Mouse (Mus musculus) midbrain, postnatal 0 days (tissue): ENCODE results near the gene Prtn3. TPM values are rescaled to one million over a fixed set of nuclear protein-coding genes. Genes with fewer than 3 reads are reported as not detected.

Experiments
- ATAC-seq: fragments of 200-750 bp; cut with Nextera tagmentation; 2 replicates; pipeline ENCODE4 v1.8.0; 2017; ENCODE audit warnings: moderate number of reproducible peaks, mild to moderate bottlenecking, moderate TSS enrichment, moderate library complexity; ENCODE audit not compliant: low FRiP score
- DNase-seq: peaks from one replicate; pipeline ENCODE4 v3.0.0-alpha.2; 2015; ENCODE audit warnings: low spot score
- H3K27ac ChIP-seq: fragments of 300-500 bp; sonication (generic); 2 replicates; pipeline ENCODE4 v1.5.1; 2014; ENCODE audit warnings: low read depth, mild to moderate bottlenecking, low read length, mixed read lengths
- H3K27me3 ChIP-seq: fragments of 300-500 bp; sonication (generic); 2 replicates; pipeline ENCODE4 v1.6.1; 2014; ENCODE audit warnings: low read length, control low read depth, mixed read lengths; ENCODE audit not compliant: insufficient read depth
- H3K36me3 ChIP-seq: fragments of 300-500 bp; sonication (generic); 2 replicates; pipeline ENCODE4 v1.6.1; 2014; ENCODE audit warnings: low read length, control low read depth, mixed read lengths; ENCODE audit not compliant: insufficient read depth
- H3K4me1 ChIP-seq: fragments of 300-500 bp; sonication (generic); 2 replicates; pipeline ENCODE4 v1.6.1; 2014; ENCODE audit warnings: mild to moderate bottlenecking, control low read depth, antibody characterized with exemption, low read length, mixed read lengths; ENCODE audit not compliant: insufficient read depth
- H3K4me2 ChIP-seq: fragments of 300-500 bp; sonication (generic); 2 replicates; pipeline ENCODE4 v1.6.1; 2014; ENCODE audit warnings: low read depth, mild to moderate bottlenecking, low read length, mixed read lengths; ENCODE audit not compliant: poor library complexity, severe bottlenecking
- H3K4me3 ChIP-seq: fragments of 300-500 bp; sonication (generic); 2 replicates; pipeline ENCODE4 v1.5.1; 2014; ENCODE audit warnings: low read depth, mild to moderate bottlenecking, low read length, moderate library complexity
- H3K9ac ChIP-seq: fragments of 300-500 bp; sonication (generic); replicated peaks from 2 replicates; pipeline ENCODE4 v1.6.1; 2014; ENCODE audit warnings: mild to moderate bottlenecking, low read length, moderate library complexity, mixed read lengths; ENCODE audit not compliant: poor library complexity, severe bottlenecking
- H3K9me3 ChIP-seq: fragments of 300-500 bp; sonication (generic); 2 replicates; pipeline ENCODE4 v1.6.1; 2016; ENCODE audit warnings: low read length, control low read depth
- CTCF ChIP-seq: IDR thresholded peaks from 2 replicates; pipeline ENCODE4 v1.5.1; 2016; ENCODE audit warnings: antibody characterized with exemption, mild to moderate bottlenecking
- WGBS: fragments of 180-500 bp; shearing (Covaris S2); extraction: QIAGEN DNeasy Blood & Tissue Kit; methylation state at CpG from one replicate; pipeline ENCODE4 v1.1.7; 2014; 5-methylcytosine and 5-hydroxymethylcytosine counted together
- polyA plus RNA-seq: library from polyadenylated mRNA; unstranded; fragments of >200 nt; fragmentation: Nextera tagmentation; extraction: Ambion mirVana; gene quantifications from 2 replicates; pipeline ENCODE4 v1.2.1, GENCODE M21; 2015
- total RNA-seq: library from RNA; depleted of rRNA; stranded (reverse); fragments of >200 nt; gene quantifications from 2 replicates; pipeline ENCODE4 v1.2.3, GENCODE M21; 2014

Gene Prtn3
- total and polyA plus RNA-seq, 2 experiments from 2014 or later: 7.5 to 11.7 TPM

GRCm38 (mm10) chr10:79861230-79862048 lies 12.8 kb upstream of the Prtn3 start:
- H3K4me2 ChIP-seq: no peak overlapping the region
- no peak overlapping the region for H3K4me3 ChIP-seq
- H3K9me3 ChIP-seq: no peaks in the 10 kb centered on the region
- no peak overlapping the region for H3K9ac ChIP-seq
- DNase-seq (no peak), ATAC-seq (no peak)
- H3K36me3 ChIP-seq: peaks cover 58% of the 10 kb centered on the region
- H3K27me3 ChIP-seq: no peaks in the 10 kb centered on the region
- peaks cover 14% of the 10 kb centered on the region for H3K4me1 ChIP-seq
- no peak for TF ChIP-seq CTCF
- H3K27ac ChIP-seq: no peak overlapping the region
- 80% methylated on average over 25 of the region's 25 CpGs for WGBS

- Histone ChIP-seq H3K4me1 (peaks cover 6% of the 10 kb centered on the region; the same call in 1 of the 2 replicates), H3K36me3 (peaks cover 66% of the 10 kb centered on the region), H3K4me3 (no peak overlapping the region), H3K27me3 (no peaks in the 10 kb centered on the region), H3K9ac (no peak overlapping the region), H3K27ac (no peak overlapping the region), H3K4me2 (no peak overlapping the region), H3K9me3 (no peaks in the 10 kb centered on the region)
- DNase-seq: peak; percentile 57
- ATAC-seq: no peak
- WGBS: 80% methylated on average over 23 of the region's 23 CpGs
- TF ChIP-seq CTCF: no peak
These were observed 12.1 kb upstream of the Prtn3 start for GRCm38 (mm10) chr10:79862049-79862788.

- H3K9ac ChIP-seq: no peak overlapping the region
- H3K27ac ChIP-seq: no peak overlapping the region
- H3K9me3 ChIP-seq: no peaks in the 10 kb centered on the region
- ATAC-seq (no peak), DNase-seq (no peak)
- WGBS: 72% methylated on average over 10 of the region's 10 CpGs
- no peaks in the 10 kb centered on the region for H3K27me3 ChIP-seq
- no peak overlapping the region for H3K4me3 ChIP-seq
- no peak for TF ChIP-seq CTCF
- no peak overlapping the region for H3K4me2 ChIP-seq
- H3K4me1 ChIP-seq: no peaks in the 10 kb centered on the region
- H3K36me3 ChIP-seq: peaks cover 68% of the 10 kb centered on the region
These were observed 11.4 kb upstream of the Prtn3 start for GRCm38 (mm10) chr10:79862925-79863324.

GRCm38 (mm10) chr10:79864351-79865188 lies 9.7 kb upstream of the Prtn3 start:
- H3K9ac ChIP-seq: no peak overlapping the region
- no peaks in the 10 kb centered on the region for H3K27me3 ChIP-seq
- no peaks in the 10 kb centered on the region for H3K9me3 ChIP-seq
- no peak for ATAC-seq
- no peak overlapping the region for H3K4me3 ChIP-seq
- H3K4me1 ChIP-seq: peaks cover 3% of the 10 kb centered on the region; the same call in 1 of the 2 replicates
- WGBS: 50% methylated on average over 9 of the region's 10 CpGs
- DNase-seq: no peak
- peaks cover 61% of the 10 kb centered on the region for H3K36me3 ChIP-seq
- no peak overlapping the region for H3K4me2 ChIP-seq
- no peak for TF ChIP-seq CTCF
- H3K27ac ChIP-seq: peak overlapping the region; percentile 51; the same call in 1 of the 2 replicates

- no peak overlapping the region for H3K4me3 ChIP-seq
- no peak overlapping the region for H3K9ac ChIP-seq
- TF ChIP-seq CTCF: no peak
- H3K9me3 ChIP-seq: no peaks in the 10 kb centered on the region
- H3K36me3 ChIP-seq: peaks cover 55% of the 10 kb centered on the region
- H3K27ac ChIP-seq: peak overlapping the region; percentile 51; the same call in 1 of the 2 replicates
- no peak for DNase-seq
- no peaks in the 10 kb centered on the region for H3K27me3 ChIP-seq
- ATAC-seq: no peak
- WGBS: 59% methylated on average over 12 of the region's 12 CpGs
- H3K4me1 ChIP-seq: peaks cover 3% of the 10 kb centered on the region; the same call in 1 of the 2 replicates
- H3K4me2 ChIP-seq: no peak overlapping the region
These were observed 9.1 kb upstream of the Prtn3 start for GRCm38 (mm10) chr10:79865189-79865601.
